Mouse (Mus musculus) intestine, embryonic 16.5 days (tissue): Measurements from ENCODE around the gene Rsbn1l. TPM values are rescaled to one million over a fixed set of nuclear protein-coding genes. Genes with fewer than 3 reads are reported as not detected.

Experiments used
- ATAC-seq: fragments of 200-750 bp; cut with Nextera tagmentation; 2 replicates; pipeline ENCODE4 v1.8.0; 2017; ENCODE audit warnings: moderate TSS enrichment, moderate library complexity
- H3K27ac ChIP-seq: fragments of 300-500 bp; sonication (generic); 2 replicates; pipeline ENCODE4 v1.5.1; 2014; ENCODE audit warnings: mild to moderate bottlenecking, low read length
- H3K27me3 ChIP-seq: fragments of 300-500 bp; sonication (generic); replicated peaks from 2 replicates; pipeline ENCODE4 v1.6.1; 2014; ENCODE audit warnings: low read length, control low read depth, mixed read lengths; ENCODE audit not compliant: control insufficient read depth, insufficient read depth
- H3K36me3 ChIP-seq: fragments of 300-500 bp; sonication (generic); 2 replicates; pipeline ENCODE4 v1.6.1; 2014; ENCODE audit warnings: low read length, control low read depth; ENCODE audit not compliant: control insufficient read depth, insufficient read depth
- H3K4me1 ChIP-seq: fragments of 300-500 bp; sonication (generic); 2 replicates; pipeline ENCODE4 v1.6.1; 2014; ENCODE audit warnings: low read length, control low read depth, mixed read lengths; ENCODE audit not compliant: control insufficient read depth, insufficient read depth
- H3K4me2 ChIP-seq: fragments of 300-500 bp; sonication (generic); 2 replicates; pipeline ENCODE4 v1.6.1; 2014; ENCODE audit warnings: low read depth, low read length, control low read depth
- H3K4me3 ChIP-seq: fragments of 300-500 bp; sonication (generic); 2 replicates; pipeline ENCODE4 v1.5.1; 2014; ENCODE audit warnings: mild to moderate bottlenecking, low read length
- H3K9ac ChIP-seq: fragments of 300-500 bp; sonication (generic); 2 replicates; pipeline ENCODE4 v1.6.1; 2014; ENCODE audit warnings: low read depth, low read length
- H3K9me3 ChIP-seq: fragments of 300-500 bp; sonication (generic); 2 replicates; pipeline ENCODE4 v1.6.1; 2016; ENCODE audit warnings: low read length, control low read depth; ENCODE audit not compliant: control insufficient read depth
- WGBS: fragments of 180-500 bp; shearing (Covaris S2); extraction: QIAGEN DNeasy Blood & Tissue Kit; methylation state at CpG from one replicate; pipeline ENCODE4 v1.1.7; 2014; 5-methylcytosine and 5-hydroxymethylcytosine counted together
- polyA plus RNA-seq: library from polyadenylated mRNA; unstranded; fragments of >200 nt; fragmentation: Nextera tagmentation; extraction: Ambion mirVana; gene quantifications from 2 replicates; pipeline ENCODE4 v1.2.1, GENCODE M21; 2015

Gene Rsbn1l
- polyA plus RNA-seq, 1 experiment from 2014 or later, result 3.0 TPM

GRCm38 (mm10) chr5:20864216-20864969 lies 91.8 kb downstream of the Rsbn1l start:
- Histone ChIP-seq H3K9me3 (no peaks in the 10 kb centered on the region), H3K4me2 (no peak overlapping the region), H3K4me1 (peaks cover 8% of the 10 kb centered on the region), H3K4me3 (no peak overlapping the region), H3K9ac (no peak overlapping the region), H3K27me3 (no peaks in the 10 kb centered on the region), H3K27ac (no peak overlapping the region), H3K36me3 (no peaks in the 10 kb centered on the region)
- no peak for ATAC-seq
- 63% methylated on average over 4 of the region's 4 CpGs for WGBS

GRCm38 (mm10) chr5:20861901-20862300 lies 94.3 kb downstream of the Rsbn1l start:
- no peaks in the 10 kb centered on the region for H3K36me3 ChIP-seq
- no peak overlapping the region for H3K27ac ChIP-seq
- 94% methylated on average over 2 of the region's 2 CpGs for WGBS
- H3K4me3 ChIP-seq, result no peak overlapping the region
- H3K27me3 ChIP-seq, result no peaks in the 10 kb centered on the region
- H3K4me2 ChIP-seq, result no peak overlapping the region
- H3K9me3 ChIP-seq, result no peaks in the 10 kb centered on the region
- no peak overlapping the region for H3K9ac ChIP-seq
- H3K4me1 ChIP-seq, result peaks cover 8% of the 10 kb centered on the region
- ATAC-seq, result no peak

GRCm38 (mm10) chr5:20860565-20860964 lies 95.6 kb downstream of the Rsbn1l start:
- Histone ChIP-seq H3K27me3 (no peaks in the 10 kb centered on the region), H3K9me3 (no peaks in the 10 kb centered on the region), H3K4me1 (peaks cover 3% of the 10 kb centered on the region), H3K27ac (no peak overlapping the region), H3K4me3 (no peak overlapping the region), H3K36me3 (no peaks in the 10 kb centered on the region), H3K9ac (no peak overlapping the region), H3K4me2 (no peak overlapping the region)
- WGBS, result 81% methylated on average over 4 of the region's 4 CpGs
- no peak for ATAC-seq

- no peaks in the 10 kb centered on the region for H3K4me1 ChIP-seq
- no peak overlapping the region for H3K4me3 ChIP-seq
- H3K36me3 ChIP-seq, result no peaks in the 10 kb centered on the region
- H3K9ac ChIP-seq, result no peak overlapping the region
- no peaks in the 10 kb centered on the region for H3K27me3 ChIP-seq
- ATAC-seq, result no peak
- WGBS, result 88% methylated on average over 2 of the region's 2 CpGs
- no peaks in the 10 kb centered on the region for H3K9me3 ChIP-seq
- no peak overlapping the region for H3K4me2 ChIP-seq
- no peak overlapping the region for H3K27ac ChIP-seq
Observed at GRCm38 (mm10) chr5:20858404-20858803, 97.8 kb downstream of the Rsbn1l start.

- no peak overlapping the region for H3K4me2 ChIP-seq
- 81% methylated on average over 4 of the region's 4 CpGs for WGBS
- H3K4me1 ChIP-seq, result no peaks in the 10 kb centered on the region
- H3K9ac ChIP-seq, result no peak overlapping the region
- ATAC-seq, result no peak
- H3K9me3 ChIP-seq, result no peaks in the 10 kb centered on the region
- H3K27ac ChIP-seq, result no peak overlapping the region
- no peaks in the 10 kb centered on the region for H3K36me3 ChIP-seq
- H3K4me3 ChIP-seq, result no peak overlapping the region
- H3K27me3 ChIP-seq, result no peaks in the 10 kb centered on the region
Observed at GRCm38 (mm10) chr5:20855066-20855465, 101.1 kb downstream of the Rsbn1l start.

- Histone ChIP-seq H3K4me2 (no peak overlapping the region), H3K4me3 (no peak overlapping the region), H3K4me1 (no peaks in the 10 kb centered on the region), H3K27ac (no peak overlapping the region), H3K27me3 (no peaks in the 10 kb centered on the region), H3K36me3 (no peaks in the 10 kb centered on the region), H3K9ac (no peak overlapping the region), H3K9me3 (no peaks in the 10 kb centered on the region)
- WGBS, result 90% methylated on average over 2 of the region's 2 CpGs
- ATAC-seq, result no peak
Observed at GRCm38 (mm10) chr5:20847010-20847409, 109.2 kb downstream of the Rsbn1l start.

GRCm38 (mm10) chr5:20843816-20844215 lies 112.4 kb downstream of the Rsbn1l start:
- Histone ChIP-seq H3K27ac (no peak overlapping the region), H3K4me2 (no peak overlapping the region), H3K27me3 (no peaks in the 10 kb centered on the region), H3K4me1 (no peaks in the 10 kb centered on the region), H3K9ac (no peak overlapping the region), H3K36me3 (no peaks in the 10 kb centered on the region), H3K4me3 (no peak overlapping the region), H3K9me3 (no peaks in the 10 kb centered on the region)
- ATAC-seq, result no peak
- 69% methylated on average over 2 of the region's 2 CpGs for WGBS

- H3K9me3 ChIP-seq, result no peaks in the 10 kb centered on the region
- no peaks in the 10 kb centered on the region for H3K36me3 ChIP-seq
- no peak overlapping the region for H3K9ac ChIP-seq
- H3K4me3 ChIP-seq, result no peak overlapping the region
- no peak for ATAC-seq
- WGBS, result 95% methylated on average over 2 of the region's 3 CpGs
- no peak overlapping the region for H3K27ac ChIP-seq
- H3K27me3 ChIP-seq, result no peaks in the 10 kb centered on the region
- no peaks in the 10 kb centered on the region for H3K4me1 ChIP-seq
- no peak overlapping the region for H3K4me2 ChIP-seq
Observed at GRCm38 (mm10) chr5:20843405-20843804, 112.8 kb downstream of the Rsbn1l start.
